8 mouse cellular contexts compared by ENCODE assay signal in the genomic region with DNA sequence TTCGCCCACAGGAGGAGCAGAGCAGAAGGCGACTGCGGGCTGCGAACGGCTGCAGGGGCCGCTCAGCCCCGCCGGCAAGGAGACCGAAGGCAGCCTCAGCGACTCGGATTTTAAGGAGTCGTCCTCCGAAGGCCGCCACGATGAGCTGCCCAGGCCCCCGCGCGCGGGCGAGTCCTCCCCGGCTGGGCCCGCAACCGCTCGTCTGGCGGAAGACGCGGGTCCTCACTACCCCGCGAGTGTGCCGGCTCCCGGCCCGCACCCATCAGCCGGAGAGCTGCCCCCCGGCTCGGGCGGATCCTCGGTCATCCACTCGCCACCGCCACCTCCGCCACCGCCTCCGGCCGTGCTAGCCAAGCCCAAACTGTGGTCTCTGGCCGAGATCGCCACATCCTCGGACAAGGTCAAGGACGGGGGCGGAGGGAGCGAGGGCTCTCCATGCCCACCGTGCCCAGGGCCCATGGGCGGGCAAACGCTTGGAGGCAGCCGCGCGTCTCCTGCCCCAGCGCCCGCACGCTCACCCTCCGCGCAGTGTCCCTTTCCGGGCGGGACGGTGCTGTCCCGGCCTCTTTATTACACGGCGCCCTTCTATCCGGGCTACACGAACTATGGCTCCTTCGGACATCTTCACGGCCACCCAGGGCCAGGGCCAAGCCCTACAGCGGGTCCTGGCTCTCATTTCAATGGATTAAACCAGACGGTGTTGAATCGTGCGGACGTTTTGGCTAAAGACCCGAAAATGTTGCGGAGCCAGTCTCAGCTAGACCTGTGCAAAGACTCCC. TPM values are rescaled to one million over a fixed set of nuclear protein-coding genes. Genes with fewer than 3 reads are reported as not detected.
DNase-seq lines count a peak whose midpoint lies in the region; ATAC-seq lines count a peak whose summit lies in the region.

No protein-coding gene starts in this region.

- H3K27ac ChIP-seq in hindbrain, embryonic 11.5 days (ENCODE audit: low read depth, low read length): peak overlapping the region; percentile 99
- no peak overlapping the region for H3K27ac ChIP-seq in liver, embryonic 16.5 days (ENCODE audit: low read length)
- H3K27ac ChIP-seq in stomach, embryonic 14.5 days (ENCODE audit: low read length): no peak overlapping the region

- H3K4me1 ChIP-seq in hindbrain, embryonic 11.5 days (replicated peaks; ENCODE audit: control insufficient read depth, insufficient read depth, low read length): peaks cover 5% of the 10 kb centered on the region
- H3K4me1 ChIP-seq in liver, embryonic 16.5 days (ENCODE audit: control insufficient read depth, low read depth, low read length): peaks cover 18% of the 10 kb centered on the region
- H3K4me1 ChIP-seq in stomach, embryonic 14.5 days (ENCODE audit: control insufficient read depth, insufficient read depth, low read length): peaks cover 15% of the 10 kb centered on the region; the same call in 1 of the 2 replicates

- 0 out of 2 replicates have a peak, but pooled peaks cover 3% of the 10 kb centered on the region for H3K36me3 ChIP-seq in hindbrain, embryonic 11.5 days (ENCODE audit: control insufficient read depth, insufficient read depth, low read length)
- H3K36me3 ChIP-seq in liver, embryonic 16.5 days (ENCODE audit: control insufficient read depth, insufficient read depth): no peaks in the 10 kb centered on the region
- H3K36me3 ChIP-seq in stomach, embryonic 14.5 days (ENCODE audit: control insufficient read depth, insufficient read depth, low read length): no peaks in the 10 kb centered on the region

- under 1% methylated on average over 68 of the region's 77 CpGs for WGBS in hindbrain, embryonic 11.5 days
- 1% methylated on average over 73 of the region's 77 CpGs for WGBS in liver, embryonic 16.5 days (ENCODE audit: insufficient replicate concordance)
- whole genome bisulfite sequencing in stomach, embryonic 14.5 days: under 1% methylated on average over 75 of the region's 77 CpGs

- no peak for ATAC-seq in hindbrain, embryonic 11.5 days (ENCODE audit: low FRiP score)
- ATAC-seq in liver, embryonic 16.5 days (ENCODE audit: low read depth): no peak
- no peak for ATAC-seq in stomach, embryonic 14.5 days (ENCODE audit: insufficient number of reproducible peaks, insufficient read depth, low FRiP score, low read depth)
- no peak for ATAC-seq in erythroid progenitor cell, adult 5-6 weeks (replicated peaks; ENCODE audit: low FRiP score, poor library complexity, severe bottlenecking)

- peak; percentile 18 for DNase-seq in kidney, adult 9 months
- DNase-seq in kidney, postnatal 25 days: no peak
- DNase-seq in embryo, embryonic 10.5 days (ENCODE audit: low spot score): peak; percentile 67
- DNase-seq in hindbrain, embryonic 11.5 days (ENCODE audit: low spot score): peak; percentile 66
- DNase-seq in frontal cortex, postnatal 14 days (ENCODE audit: low spot score in 2 of 2): no peak

- peak overlapping the region; percentile 92 for H3K4me2 ChIP-seq in hindbrain, embryonic 11.5 days (replicated peaks; ENCODE audit: low read depth, low read length)
- H3K4me2 ChIP-seq in liver, embryonic 16.5 days (ENCODE audit: low read depth, low read length): no peak overlapping the region
- peak overlapping the region; percentile 35 for H3K4me2 ChIP-seq in stomach, embryonic 14.5 days (replicated peaks; ENCODE audit: low read depth, low read length)

- H3K4me3 ChIP-seq in hindbrain, embryonic 11.5 days (ENCODE audit: low read depth, low read length): peak overlapping the region; percentile 96
- 0 out of 2 replicates have a peak overlapping the region, but pooled peaks have one; percentile 6 for H3K4me3 ChIP-seq in liver, embryonic 16.5 days (ENCODE audit: low read depth, low read length)
- H3K4me3 ChIP-seq in stomach, embryonic 14.5 days (ENCODE audit: low read depth, low read length): peak overlapping the region; percentile 53

- H3K9ac ChIP-seq in hindbrain, embryonic 11.5 days (ENCODE audit: low read depth, low read length): peak overlapping the region; percentile 98
- H3K9ac ChIP-seq in liver, embryonic 16.5 days (ENCODE audit: low read depth, low read length): no peak overlapping the region
- H3K9ac ChIP-seq in stomach, embryonic 14.5 days (replicated peaks; ENCODE audit: low read depth, low read length): peak overlapping the region; percentile 28

- H3K9me3 ChIP-seq in hindbrain, embryonic 11.5 days (ENCODE audit: control insufficient read depth, low read length): no peaks in the 10 kb centered on the region
- H3K9me3 ChIP-seq in liver, embryonic 16.5 days (replicated peaks; ENCODE audit: control insufficient read depth, low read length): no peaks in the 10 kb centered on the region
- H3K9me3 ChIP-seq in stomach, embryonic 14.5 days (ENCODE audit: control insufficient read depth, low read depth, low read length): no peaks in the 10 kb centered on the region

- H3K27me3 ChIP-seq in hindbrain, embryonic 11.5 days (ENCODE audit: control insufficient read depth, insufficient read depth, low read length): peaks cover 8% of the 10 kb centered on the region
- H3K27me3 ChIP-seq in liver, embryonic 16.5 days (ENCODE audit: control insufficient read depth, insufficient read depth, low read depth, low read length): peaks cover 87% of the 10 kb centered on the region
- peaks cover 51% of the 10 kb centered on the region for H3K27me3 ChIP-seq in stomach, embryonic 14.5 days (ENCODE audit: control insufficient read depth, insufficient read depth, low read length)

RNA-seq across cellular contexts. Expression of a gene that starts 2.8 kb away (rescaled TPM):
- polyA plus RNA-seq in hindbrain, embryonic 11.5 days (2014; fragmentation: Nextera tagmentation; extraction: Ambion mirVana): 23.2 and 25.5 TPM in 2 replicates
- polyA plus RNA-seq in liver, embryonic 16.5 days (2015; fragmentation: Nextera tagmentation; extraction: Ambion mirVana): not detected in 2 replicates
- 3.7 and 4.0 TPM in 2 replicates for polyA plus RNA-seq in stomach, embryonic 14.5 days (2014; fragmentation: Nextera tagmentation; extraction: Ambion mirVana)
- not detected in 2 replicates for total RNA-seq in erythroid progenitor cell, adult 5-6 weeks (2015; ENCODE audit: low replicate concordance)
- total RNA-seq in erythroid progenitor cell, adult 5-6 weeks (2017; ENCODE audit: low replicate concordance): 0.13 TPM in 1 of 2 replicates, not detected in the other

Comparison
In these comparisons a context has a peak if more than half of its experiments do, and no peak if none do; other contexts are left out.
1. DNase-seq: peak in kidney, adult 9 months (single experiment), embryo, embryonic 10.5 days (single experiment) and hindbrain, embryonic 11.5 days (single experiment); none in kidney, postnatal 25 days (0 of 2) and frontal cortex, postnatal 14 days (0 of 2).
2. H3K4me3 ChIP-seq: peak in every context shown above with its lines; median percentile 96 in hindbrain, embryonic 11.5 days; 53 in stomach, embryonic 14.5 days; 6 in liver, embryonic 16.5 days.